ENCODE assay signal across 27 mouse cellular contexts in genomic region chr8:80002313-80002712, GRCm38 (mm10). TPM values are rescaled to one million over a fixed set of nuclear protein-coding genes. Genes with fewer than 3 reads are reported as not detected.
"Had no signal": no experiment of that assay in that cellular context is flagged by ENCODE, and none has a peak within 500 bp of the region (broad histone marks: within the 10 kb centered on the region; RNA-seq: fewer than 3 reads in every experiment).

No protein-coding gene starts in this region.

- H3K27ac ChIP-seq: embryonic facial prominence, embryonic 10.5 days; embryonic facial prominence, embryonic 12.5 days; embryonic facial prominence, embryonic 13.5 days; embryonic facial prominence, embryonic 15.5 days; forebrain, embryonic 10.5 days; forebrain, embryonic 12.5 days; forebrain, embryonic 13.5 days; gastrocnemius, adult 2 months; heart, adult 2 months had no signal

- H3K9me3 ChIP-seq: embryonic facial prominence, embryonic 10.5 days; embryonic facial prominence, embryonic 12.5 days; embryonic facial prominence, embryonic 13.5 days; embryonic facial prominence, embryonic 15.5 days; forebrain, embryonic 10.5 days; forebrain, embryonic 12.5 days; forebrain, embryonic 13.5 days had no signal

- ATAC-seq: forebrain, embryonic 13.5 days; forebrain, embryonic 14.5 days; forebrain, embryonic 16.5 days; forebrain, postnatal 0 days had no signal

- H3K4me2 ChIP-seq: embryonic facial prominence, embryonic 12.5 days; embryonic facial prominence, embryonic 13.5 days; embryonic facial prominence, embryonic 15.5 days; forebrain, embryonic 12.5 days; forebrain, embryonic 13.5 days had no signal

- H3K4me1 ChIP-seq: embryonic facial prominence, embryonic 12.5 days; embryonic facial prominence, embryonic 13.5 days; embryonic facial prominence, embryonic 15.5 days had no signal

- H3K4me3 ChIP-seq: embryonic facial prominence, embryonic 10.5 days; embryonic facial prominence, embryonic 12.5 days; embryonic facial prominence, embryonic 13.5 days; embryonic facial prominence, embryonic 15.5 days; erythroblast, embryonic 14.5 days; forebrain, embryonic 10.5 days; forebrain, embryonic 12.5 days; forebrain, embryonic 13.5 days; gastrocnemius, adult 2 months; heart, adult 2 months had no signal

- H3K9ac ChIP-seq: embryonic facial prominence, embryonic 12.5 days; embryonic facial prominence, embryonic 13.5 days; embryonic facial prominence, embryonic 15.5 days; forebrain, embryonic 12.5 days; forebrain, embryonic 13.5 days; forebrain, postnatal 0 days had no signal

- H3K27me3 ChIP-seq: embryonic facial prominence, embryonic 12.5 days; embryonic facial prominence, embryonic 13.5 days; embryonic facial prominence, embryonic 15.5 days; forebrain, embryonic 12.5 days; forebrain, embryonic 13.5 days had no signal

- H3K36me3 ChIP-seq: embryonic facial prominence, embryonic 10.5 days; embryonic facial prominence, embryonic 12.5 days; embryonic facial prominence, embryonic 13.5 days; embryonic facial prominence, embryonic 15.5 days; forebrain, embryonic 10.5 days; forebrain, embryonic 12.5 days had no signal

- DNase-seq: cerebellum, adult 2 months; cerebellum, adult 8-10 months; cerebellum, adult 9-10 months; cerebellum, adult 9-11 months; cerebellum, postnatal 10 days; cerebellum, postnatal 14 days; cerebellum, postnatal 25 days; cerebellum, postnatal 36 days; embryo, embryonic 11 days; forebrain, postnatal 0 days; gastrocnemius, adult 2 months; gastrocnemius, postnatal 10 days; gastrocnemius, postnatal 14 days; gastrocnemius, postnatal 25 days; gastrocnemius, postnatal 36 days; heart, adult 18-20 months; heart, adult 2 months had no signal

RNA-seq across cellular contexts. Expression of gene Hhip, which starts 55.5 kb away (rescaled TPM):
- polyA plus RNA-seq: erythroblast, embryonic 14.5 days had no signal
